Mouse (Mus musculus) adrenal gland, adult 8-10 months (tissue): ENCODE results near the gene Cops2. TPM values are rescaled to one million over a fixed set of nuclear protein-coding genes. Genes with fewer than 3 reads are reported as not detected.
A peak's percentile ranks its signal among the peaks of the same experiment; 100 is the strongest.

ENCODE experiments used
- DNase-seq: peaks from one replicate; pipeline ENCODE4 v3.0.0; 2022
- total RNA-seq, 4 experiments: library from RNA; stranded (reverse); gene quantifications; 2 replicates each; pipeline ENCODE4 v1.2.4; 2022

Gene Cops2
- total RNA-seq, 4 experiments from 2014 or later: 151 to 184 (median 163) TPM

- no peak for DNase-seq
These were observed 38.5 kb downstream of the Cops2 start for GRCm38 (mm10) chr2:125820397-125820796.

DNA sequence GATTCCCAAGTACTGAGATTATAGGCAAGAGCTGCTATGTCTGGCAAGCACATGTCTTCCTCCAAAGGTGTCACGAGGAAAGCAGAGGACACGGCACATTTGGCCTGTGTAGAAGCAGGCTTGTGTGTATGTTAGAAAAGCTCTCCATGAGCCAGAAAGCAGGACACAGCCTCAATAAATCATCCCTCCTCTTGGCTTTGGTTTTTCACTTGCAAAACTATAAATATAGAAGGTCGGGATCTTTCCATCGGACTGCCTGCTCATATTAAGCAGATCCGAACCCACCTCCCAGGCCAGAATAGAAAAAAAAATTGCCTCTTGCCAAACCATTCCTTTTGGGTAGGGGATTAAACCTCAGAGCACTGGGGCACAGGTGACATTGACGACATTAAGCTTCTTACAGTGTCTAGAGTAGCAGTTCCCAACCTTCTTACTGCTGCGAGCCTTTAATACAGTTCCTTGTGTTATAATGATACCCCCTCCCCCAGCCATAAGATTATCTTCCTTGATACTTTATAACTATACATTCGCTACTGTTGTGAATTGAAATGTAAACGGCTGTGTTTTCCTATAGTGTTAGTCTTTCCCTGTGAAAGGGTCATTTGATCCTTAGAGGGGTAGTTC is 44.9 kb downstream of the Cops2 start:
- no peak for DNase-seq

GRCm38 (mm10) chr2:125811332-125811731 is 47.6 kb downstream of the Cops2 start:
- DNase-seq: no peak

GRCm38 (mm10) chr2:125809551-125809950 is 49.4 kb downstream of the Cops2 start:
- DNase-seq: no peak

DNA sequence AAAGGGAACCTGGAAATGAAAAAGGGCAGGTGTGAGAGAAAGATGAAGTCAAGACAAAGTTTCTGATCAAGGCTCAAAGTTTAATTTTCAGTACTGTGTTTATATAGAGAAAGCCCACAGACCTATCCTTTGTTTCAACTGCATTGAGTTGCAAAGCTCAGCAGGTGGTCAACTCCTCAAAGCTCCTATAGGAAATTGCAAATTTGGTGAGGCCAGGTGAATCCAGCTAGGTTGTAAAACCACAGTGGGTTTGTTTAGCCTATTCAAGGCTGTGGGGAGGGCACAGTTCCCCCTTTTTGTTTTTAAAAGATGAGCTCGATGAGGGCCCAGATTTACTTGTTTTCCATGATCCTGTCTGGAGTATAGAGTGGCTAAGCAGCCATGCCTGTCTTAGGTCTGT is 53.1 kb downstream of the Cops2 start:
- DNase-seq: no peak

GRCm38 (mm10) chr2:125801947-125802346 is 57.0 kb downstream of the Cops2 start:
- no peak for DNase-seq

DNA sequence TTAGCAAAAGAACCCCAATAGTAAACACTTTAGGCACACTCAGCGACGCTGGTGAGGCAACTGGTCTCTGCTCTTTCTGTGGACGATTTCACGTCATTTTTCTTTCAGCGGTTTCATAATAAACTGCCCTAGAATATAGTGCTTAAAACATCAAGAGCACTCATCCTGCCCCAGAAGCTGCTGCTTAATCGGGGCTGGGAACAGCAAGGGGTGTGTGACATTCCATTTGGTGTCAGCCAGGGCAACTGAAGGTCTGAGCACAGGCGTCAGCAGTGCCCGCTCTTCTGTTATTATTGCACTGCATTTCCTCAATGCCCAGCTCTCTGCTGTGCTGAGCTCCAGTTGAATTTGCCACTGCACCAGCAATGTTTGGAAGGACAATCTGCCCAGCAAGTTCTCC is 57.9 kb downstream of the Cops2 start:
- no peak for DNase-seq

DNA sequence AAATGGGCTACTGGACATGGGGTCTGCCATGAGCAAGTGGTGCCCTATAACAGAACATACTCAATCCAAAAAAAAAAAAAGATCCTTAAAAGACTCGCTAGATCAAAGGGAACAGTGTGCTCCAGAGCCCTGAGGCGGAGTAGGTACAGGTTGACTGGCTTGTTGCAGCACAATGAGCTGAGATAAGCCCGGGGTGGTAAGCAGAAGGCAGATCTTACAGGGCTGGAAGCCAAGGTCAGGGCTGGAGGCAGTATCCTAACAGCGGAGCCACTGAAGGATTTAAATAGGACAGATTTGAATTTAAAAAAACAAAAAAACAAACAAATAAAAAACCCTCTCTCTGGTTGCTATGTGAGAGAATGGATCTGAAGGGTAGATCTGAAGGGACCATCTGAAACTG is 58.5 kb downstream of the Cops2 start:
- peak; percentile 29 for DNase-seq

DNA sequence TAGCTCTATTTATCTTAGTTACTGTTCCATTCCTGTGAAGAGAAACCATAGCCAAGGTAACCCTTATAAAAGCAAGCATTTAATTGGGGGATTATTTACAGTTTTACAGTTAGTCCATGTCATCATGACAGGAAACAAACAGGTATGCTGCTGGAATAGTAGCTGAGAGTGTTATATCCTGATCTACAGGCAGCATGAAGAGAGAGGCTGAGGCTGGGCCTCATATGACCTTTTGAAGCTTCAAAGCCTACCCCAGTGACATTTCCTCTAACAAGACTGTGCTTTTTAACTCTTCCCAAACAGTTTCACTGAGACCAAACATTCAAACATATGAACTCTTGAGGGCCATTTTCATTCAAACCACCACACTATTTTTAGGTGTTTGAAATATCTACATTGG is 61.1 kb downstream of the Cops2 start:
- DNase-seq: no peak

DNA sequence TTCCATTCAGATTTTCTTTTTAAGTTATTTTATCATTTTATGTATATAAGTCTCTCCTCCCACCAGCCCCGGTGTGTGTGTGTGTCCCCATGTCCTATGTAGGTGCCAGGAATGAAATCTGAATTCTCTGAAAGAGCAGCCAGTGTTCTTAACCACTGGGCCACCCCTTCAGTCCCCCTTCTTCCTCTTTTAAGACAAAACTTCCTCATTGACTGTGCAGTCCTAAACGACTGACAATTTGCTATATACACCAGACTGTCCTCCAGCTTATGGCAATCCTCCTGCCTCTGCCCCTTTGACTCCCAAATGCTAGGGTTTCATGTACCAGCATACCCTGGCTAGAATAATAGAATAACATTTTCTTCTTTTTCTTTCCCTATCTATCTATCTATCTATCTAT is 63.8 kb downstream of the Cops2 start:
- no peak for DNase-seq

DNA sequence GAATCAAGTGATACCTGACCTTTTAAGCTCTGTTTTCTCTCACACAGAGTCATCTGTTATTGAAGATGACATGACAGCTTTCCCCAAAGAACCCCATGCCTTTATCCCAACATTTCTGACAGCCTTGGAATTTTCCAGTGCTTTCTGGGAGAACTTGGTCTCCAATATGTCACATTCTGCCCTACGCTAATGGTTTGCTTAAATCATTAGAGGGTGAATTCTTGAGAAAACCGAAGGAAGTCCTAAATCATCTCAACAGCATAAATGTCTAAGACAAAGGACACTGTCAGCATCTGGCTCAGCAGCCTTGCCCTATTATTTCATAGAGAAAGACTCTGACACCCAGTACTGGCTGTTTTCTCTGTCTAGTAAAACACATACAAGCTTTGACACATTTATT is 64.8 kb downstream of the Cops2 start:
- DNase-seq: no peak

DNA sequence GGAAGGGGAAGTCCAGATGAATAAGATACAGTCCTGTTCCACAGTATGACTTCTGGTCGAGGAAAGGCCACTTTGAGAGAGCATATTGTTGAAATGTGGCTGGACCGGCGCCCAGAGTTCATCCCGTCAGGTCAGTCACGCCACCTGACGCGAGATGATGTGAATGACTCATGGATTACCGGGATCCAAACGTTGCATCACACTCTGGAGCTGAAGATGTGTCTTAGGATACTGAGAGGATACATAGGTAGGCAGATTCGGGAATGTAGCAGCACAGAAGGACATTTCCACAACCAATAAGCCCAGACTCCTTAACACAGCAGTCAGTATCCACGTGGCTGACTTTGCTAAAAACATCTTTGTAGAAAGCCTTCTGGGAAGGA is 66.1 kb downstream of the Cops2 start:
- DNase-seq: no peak

DNA sequence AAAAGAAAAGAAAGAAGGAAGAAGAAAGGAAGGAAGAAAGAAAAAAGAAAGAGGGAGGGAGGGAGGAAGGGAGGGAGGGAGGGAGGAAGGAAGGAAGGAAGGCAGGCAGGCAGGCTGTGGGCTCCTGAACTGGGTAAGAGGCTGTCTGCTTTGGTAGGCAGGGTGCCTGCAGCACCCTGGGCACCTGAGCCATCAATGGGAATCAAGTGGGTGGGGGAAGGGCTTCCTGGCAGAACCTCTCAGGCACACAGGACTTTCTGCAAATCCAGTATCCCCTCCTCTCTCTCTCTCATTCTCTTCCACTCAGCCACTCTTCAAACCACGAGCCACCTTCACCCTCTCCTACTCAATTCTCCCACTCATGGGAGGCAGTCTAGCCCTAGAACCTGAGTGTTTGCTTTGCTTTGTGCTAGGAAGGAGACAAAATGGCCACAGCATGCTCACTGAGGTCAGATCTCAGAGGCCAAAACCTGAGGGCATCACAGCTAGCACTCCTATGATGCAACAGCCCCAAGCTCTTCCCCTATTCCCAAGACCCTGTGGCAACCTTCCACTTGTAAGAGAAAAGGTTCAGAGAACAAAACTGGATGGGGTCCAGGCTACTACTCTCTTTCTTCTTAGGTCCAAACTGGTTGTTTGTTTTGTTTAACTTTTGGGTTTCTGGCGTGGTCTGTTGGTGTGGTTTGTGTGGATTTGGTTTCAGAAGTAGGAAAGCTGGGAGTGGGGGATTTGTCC is 66.6 kb downstream of the Cops2 start:
- DNase-seq: no peak

DNA sequence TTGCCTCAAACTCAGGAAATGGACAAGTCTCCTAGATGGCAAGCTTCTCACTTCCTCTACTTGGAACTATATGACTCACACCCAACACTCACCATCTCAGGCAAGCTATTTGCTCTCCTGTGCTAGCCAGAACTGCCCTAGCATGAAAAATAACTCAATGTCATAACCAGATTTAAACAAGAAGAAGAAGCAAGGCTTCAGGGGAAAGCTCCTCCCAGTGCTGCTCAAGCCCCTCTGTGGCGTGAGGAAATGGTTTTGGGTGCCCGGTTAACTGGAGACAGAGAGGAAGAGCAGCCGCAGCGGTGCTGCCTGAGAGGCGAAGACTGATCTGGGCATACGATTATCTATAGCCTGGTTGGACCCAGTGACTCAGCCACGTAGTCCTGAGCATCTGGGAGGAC is 67.5 kb downstream of the Cops2 start:
- DNase-seq: no peak

GRCm38 (mm10) chr2:125790242-125790641 is 68.7 kb downstream of the Cops2 start:
- DNase-seq: no peak

DNA sequence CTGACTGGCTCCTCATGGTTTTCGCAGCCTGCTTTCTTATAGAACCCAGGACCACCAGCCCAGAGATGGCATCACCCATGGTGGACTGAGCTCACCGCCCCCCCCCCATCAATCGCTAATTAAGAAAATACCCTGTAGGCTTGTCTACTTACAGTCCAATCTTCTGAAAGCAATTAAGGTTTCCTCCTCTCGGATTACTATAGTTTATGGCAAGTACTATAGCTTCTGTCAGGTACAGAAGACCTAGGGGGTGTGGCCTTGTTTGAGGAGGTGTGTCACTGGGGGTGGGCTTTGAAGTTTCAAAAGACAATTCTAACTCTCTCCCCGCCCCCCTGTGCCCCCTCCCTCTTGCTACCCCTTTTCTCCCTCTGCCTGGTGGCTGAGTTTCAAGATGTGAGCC is 69.7 kb downstream of the Cops2 start:
- DNase-seq: no peak

DNA sequence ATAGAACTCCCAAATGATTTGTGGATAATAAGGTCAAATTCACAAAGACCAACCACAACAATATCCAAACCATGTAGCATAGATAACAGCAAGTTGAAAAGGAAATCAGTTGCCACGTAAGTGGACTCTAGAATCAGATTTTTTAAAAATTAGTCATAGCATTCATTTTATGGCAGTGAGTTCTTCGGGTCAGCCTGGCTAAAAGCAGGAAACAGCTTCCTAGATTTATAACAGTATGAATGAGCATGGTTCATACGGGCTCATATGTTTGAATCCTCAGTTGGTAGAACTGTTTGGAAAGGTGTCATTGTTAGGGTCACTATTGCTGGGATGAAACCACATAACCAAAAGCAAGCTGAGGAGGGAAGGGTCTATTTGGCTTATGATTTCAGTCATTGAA is 70.2 kb downstream of the Cops2 start:
- DNase-seq: no peak

GRCm38 (mm10) chr2:125788351-125788750 is 70.6 kb downstream of the Cops2 start:
- no peak for DNase-seq

DNA sequence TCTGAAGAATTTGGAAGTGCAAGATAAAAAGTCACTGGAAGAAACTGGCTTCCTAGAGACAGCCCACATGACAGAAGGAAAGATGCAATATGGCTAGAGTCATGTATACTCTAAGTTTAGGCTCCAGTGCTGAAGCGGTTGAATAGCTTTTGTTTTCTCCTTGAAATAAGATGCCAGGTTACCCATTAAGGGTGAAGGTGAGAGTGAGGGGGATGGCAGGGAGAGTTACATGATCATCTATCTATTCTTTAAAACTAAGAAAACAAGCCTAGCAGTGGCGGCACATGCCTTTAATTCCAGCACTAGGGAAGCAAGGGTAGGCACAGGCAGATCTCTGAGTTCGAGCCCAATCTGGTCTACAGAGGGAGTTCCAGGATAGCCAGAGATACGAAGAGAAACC is 73.9 kb downstream of the Cops2 start:
- DNase-seq: no peak

DNA sequence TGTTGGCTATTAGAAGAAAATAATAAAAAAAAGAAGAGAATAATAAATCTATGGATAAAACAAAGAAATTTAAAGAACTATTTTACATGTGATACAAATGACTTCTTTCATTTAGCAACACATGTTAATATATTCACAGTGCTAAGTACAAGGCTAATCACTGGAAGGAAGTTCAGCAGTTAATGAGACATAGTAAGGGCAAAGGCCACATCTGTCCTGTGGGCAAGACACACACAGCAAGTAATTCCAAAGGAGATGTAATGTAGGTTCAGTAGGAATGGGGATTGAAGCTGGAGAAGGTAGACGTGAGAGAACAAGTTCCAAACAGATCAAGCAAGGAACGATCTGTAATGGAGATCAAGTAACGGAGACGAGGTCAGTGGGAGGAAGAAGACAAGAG is 74.5 kb downstream of the Cops2 start:
- DNase-seq: no peak

- DNase-seq: no peak
These were observed 75.1 kb downstream of the Cops2 start for GRCm38 (mm10) chr2:125783868-125784267.

GRCm38 (mm10) chr2:125782719-125783109 is 76.2 kb downstream of the Cops2 start, which contains the start of gene Secisbp2l:
Secisbp2l (minus strand) TSS chr2:125782870.
- DNase-seq: peak; percentile 93

GRCm38 (mm10) chr2:125781978-125782718 is 76.8 kb downstream of the Cops2 start:
- DNase-seq: no peak

- DNase-seq: no peak
These were observed 77.9 kb downstream of the Cops2 start for GRCm38 (mm10) chr2:125781006-125781405.
